Mouse (Mus musculus) heart, adult 2 months (tissue): ENCODE measurements around the gene Sorl1.

ENCODE experiments used
- CTCF ChIP-seq: fragments of 200-600 bp; IDR thresholded peaks from 2 replicates; pipeline ENCODE4 v1.8.1; 2022; ENCODE audit warnings: antibody characterized with exemption, mild to moderate bottlenecking, moderate library complexity
- EP300 ChIP-seq: fragments of 200-500 bp; IDR thresholded peaks from 2 replicates; pipeline ENCODE4 v1.6.1; 2011; ENCODE audit warnings: low read depth, low read length, control low read depth; ENCODE audit not compliant: insufficient read depth
- POLR2A ChIP-seq: fragments of 200-500 bp; IDR thresholded peaks from 2 replicates; pipeline ENCODE4 v1.6.1; 2011; ENCODE audit warnings: mild to moderate bottlenecking, low read depth, low read length, control low read depth; ENCODE audit not compliant: insufficient read depth

DNA sequence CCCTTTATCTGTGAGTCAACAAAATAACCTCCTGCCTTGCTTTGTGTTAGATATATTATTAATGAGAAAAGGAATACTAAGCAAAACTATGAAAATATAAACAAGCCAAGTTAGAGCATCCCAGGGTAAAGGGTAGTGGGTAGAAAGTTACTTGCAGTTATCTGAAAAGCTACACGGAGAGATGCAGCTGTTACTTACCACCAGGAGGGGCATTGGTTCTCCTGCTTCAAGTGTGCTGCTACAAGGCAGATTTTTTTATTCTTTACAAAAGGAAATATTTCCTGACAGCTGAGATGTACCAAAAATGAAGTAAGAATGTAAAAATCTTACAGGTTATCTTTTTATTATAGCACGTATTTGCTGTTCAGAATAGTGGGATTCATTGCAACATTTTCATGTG is 40.8 kb upstream of the Sorl1 start:
- TF ChIP-seq EP300 (no peak), CTCF (peak; percentile 49), POLR2A (no peak)
